In the genomic region with DNA sequence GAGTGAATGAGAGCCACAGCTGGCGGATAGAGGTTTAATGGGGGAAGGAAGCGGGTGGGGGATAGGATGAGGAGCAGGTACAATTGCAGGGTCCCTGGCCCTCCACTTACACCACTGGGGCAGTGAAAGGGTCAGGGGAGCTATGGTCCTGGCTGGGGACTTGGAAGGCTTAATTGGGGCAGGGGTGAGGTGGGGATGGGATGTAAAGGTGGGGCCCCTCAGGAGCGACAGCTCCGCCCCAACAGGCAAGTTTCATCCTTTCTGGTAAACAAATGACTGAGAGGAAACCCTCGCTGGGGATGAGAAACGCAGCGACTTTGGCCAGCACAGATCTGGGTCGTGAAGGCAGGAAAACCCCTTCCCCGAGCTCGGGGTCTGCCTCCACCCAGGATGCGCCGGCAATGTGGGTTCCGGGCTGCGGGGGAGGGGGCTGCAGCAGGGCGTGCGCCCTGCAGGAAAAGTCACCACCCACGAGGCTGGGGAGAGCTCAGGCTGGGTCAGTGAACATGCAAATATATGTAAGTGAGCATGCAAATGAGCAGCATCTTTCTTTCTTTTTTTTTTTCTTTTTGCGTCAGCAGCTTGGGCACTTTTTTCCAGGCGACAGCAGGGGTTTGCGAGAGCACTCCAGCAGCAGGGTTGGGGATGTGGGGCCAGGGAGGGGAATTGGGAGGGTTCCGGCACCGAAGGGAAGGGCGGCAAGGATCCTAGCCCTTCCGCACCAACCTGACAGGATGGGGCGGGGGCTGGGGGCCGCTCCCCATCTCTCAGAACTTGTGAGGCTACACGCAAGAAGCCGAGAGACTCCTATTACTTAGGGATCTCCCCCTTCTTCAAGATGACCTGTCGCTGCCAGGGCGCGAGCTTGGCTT, we compare ENCODE assay signal across 8 mouse cellular contexts. TPM values are rescaled to one million over a fixed set of nuclear protein-coding genes. Genes with fewer than 3 reads are reported as not detected.
DNase-seq lines count a peak whose midpoint lies in the region; ATAC-seq and TF ChIP-seq lines count a peak whose summit lies in the region.

No protein-coding gene starts in this region.

- H3K9me3 ChIP-seq in megakaryocyte, embryonic 14.5 days, result peaks cover 5% of the 10 kb centered on the region
- no peaks in the 10 kb centered on the region for H3K9me3 ChIP-seq in embryonic facial prominence, embryonic 15.5 days (replicated peaks)
- H3K9me3 ChIP-seq in limb, embryonic 12.5 days, result no peaks in the 10 kb centered on the region
- H3K9me3 ChIP-seq in stomach, embryonic 15.5 days, result no peaks in the 10 kb centered on the region

- H3K27ac ChIP-seq in embryonic facial prominence, embryonic 15.5 days (replicated peaks), result no peak overlapping the region
- no peak overlapping the region for H3K27ac ChIP-seq in limb, embryonic 12.5 days
- H3K27ac ChIP-seq in stomach, embryonic 15.5 days, result no peak overlapping the region
- no peak overlapping the region for H3K27ac ChIP-seq in kidney, adult 2 months (ENCODE audit: insufficient read depth, low read depth, low read length)

- no peak for TF ChIP-seq POLR2A in kidney, adult 2 months (IDR thresholded peaks at IDR 0.05; ENCODE audit: low read depth, low read length)

- H3K4me3 ChIP-seq in megakaryocyte, embryonic 14.5 days (replicated peaks), result peak overlapping the region; percentile 89
- peak overlapping the region; percentile 27 for H3K4me3 ChIP-seq in embryonic facial prominence, embryonic 15.5 days (replicated peaks)
- H3K4me3 ChIP-seq in limb, embryonic 12.5 days (replicated peaks), result peak overlapping the region; percentile 19
- peak overlapping the region; percentile 13; the same call in 1 of the 2 replicates for H3K4me3 ChIP-seq in stomach, embryonic 15.5 days (replicated peaks)
- H3K4me3 ChIP-seq in kidney, adult 2 months (ENCODE audit: insufficient read depth, low read depth, low read length), result no peak overlapping the region

- peak overlapping the region; percentile 46 for H3K4me2 ChIP-seq in embryonic facial prominence, embryonic 15.5 days (replicated peaks)
- H3K4me2 ChIP-seq in limb, embryonic 12.5 days, result peak overlapping the region; percentile 44
- H3K4me2 ChIP-seq in stomach, embryonic 15.5 days, result peak overlapping the region; percentile 41

- no peak for DNase-seq in adrenal gland, postnatal 36 days
- no peak for DNase-seq in kidney, adult 2 months
- DNase-seq in lung, postnatal 10 days, result no peak

- TF ChIP-seq CTCF in kidney, adult 2 months (conservative IDR thresholded peaks at IDR 0.05; ENCODE audit: insufficient read depth, insufficient read length, low read depth, low read length), result no peak

- H3K36me3 ChIP-seq in megakaryocyte, embryonic 14.5 days (replicated peaks; ENCODE audit: low read length), result no peaks in the 10 kb centered on the region
- no peaks in the 10 kb centered on the region for H3K36me3 ChIP-seq in embryonic facial prominence, embryonic 15.5 days
- peaks cover 3% of the 10 kb centered on the region; the same call in 1 of the 2 replicates for H3K36me3 ChIP-seq in limb, embryonic 12.5 days
- H3K36me3 ChIP-seq in stomach, embryonic 15.5 days, result no peaks in the 10 kb centered on the region
- H3K36me3 ChIP-seq in kidney, adult 2 months (ENCODE audit: control insufficient read depth, insufficient read depth, low read length), result no peaks in the 10 kb centered on the region

- H3K27me3 ChIP-seq in megakaryocyte, embryonic 14.5 days (replicated peaks), result peaks cover 96% of the 10 kb centered on the region
- H3K27me3 ChIP-seq in embryonic facial prominence, embryonic 15.5 days, result peaks cover 98% of the 10 kb centered on the region
- peaks cover 100% of the 10 kb centered on the region for H3K27me3 ChIP-seq in limb, embryonic 12.5 days
- peaks cover 85% of the 10 kb centered on the region for H3K27me3 ChIP-seq in stomach, embryonic 15.5 days (replicated peaks)
- no peaks in the 10 kb centered on the region for H3K27me3 ChIP-seq in kidney, adult 2 months (replicated peaks; ENCODE audit: control insufficient read depth, insufficient read depth, low read length)

- peaks cover 63% of the 10 kb centered on the region for H3K4me1 ChIP-seq in megakaryocyte, embryonic 14.5 days
- H3K4me1 ChIP-seq in embryonic facial prominence, embryonic 15.5 days, result peaks cover 38% of the 10 kb centered on the region
- H3K4me1 ChIP-seq in limb, embryonic 12.5 days (replicated peaks), result peaks cover 38% of the 10 kb centered on the region
- H3K4me1 ChIP-seq in stomach, embryonic 15.5 days, result peaks cover 44% of the 10 kb centered on the region
- H3K4me1 ChIP-seq in kidney, adult 2 months (ENCODE audit: control insufficient read depth, insufficient read depth, low read length), result no peaks in the 10 kb centered on the region

- no peak overlapping the region for H3K9ac ChIP-seq in embryonic facial prominence, embryonic 15.5 days
- H3K9ac ChIP-seq in limb, embryonic 12.5 days (replicated peaks), result no peak overlapping the region
- H3K9ac ChIP-seq in stomach, embryonic 15.5 days, result no peak overlapping the region

- no peak for ATAC-seq in megakaryocyte, adult 5-6 weeks (ENCODE audit: poor library complexity, severe bottlenecking)
- ATAC-seq in embryonic facial prominence, embryonic 15.5 days (ENCODE audit: insufficient number of reproducible peaks, low FRiP score, low TSS enrichment, low read depth), result no peak
- no peak for ATAC-seq in limb, embryonic 12.5 days (ENCODE audit: insufficient number of reproducible peaks, insufficient read depth, low FRiP score, low TSS enrichment, low read depth)
- ATAC-seq in stomach, embryonic 15.5 days (ENCODE audit: insufficient read depth, low FRiP score, low read depth), result no peak

- WGBS in embryonic facial prominence, embryonic 15.5 days, result 2% methylated on average over 31 of the region's 31 CpGs
- 1% methylated on average over 31 of the region's 31 CpGs for WGBS in limb, embryonic 12.5 days
- 3% methylated on average over 31 of the region's 31 CpGs for WGBS in stomach, embryonic 15.5 days
- WGBS in kidney, adult 2 months, result 27% methylated on average over 31 of the region's 31 CpGs

RNA-seq across cellular contexts. Expression of a gene that starts 4.8 kb away (rescaled TPM):
- 0.56 TPM in 1 of 2 replicates, not detected in the other for polyA plus RNA-seq in megakaryocyte, embryonic 14.5 days (2012; ENCODE audit: insufficient read depth, low replicate concordance)
- 0.13 and 0.25 TPM in 2 replicates for total RNA-seq in megakaryocyte, adult 5-6 weeks (2015)
- 0.18 and 2.8 TPM in 2 replicates for total RNA-seq in megakaryocyte, adult 5-6 weeks (2017)
- polyA plus RNA-seq in embryonic facial prominence, embryonic 15.5 days (2015; fragmentation: Nextera tagmentation; extraction: Ambion mirVana), result 1.5 and 2.0 TPM in 2 replicates
- polyA plus RNA-seq in limb, embryonic 12.5 days (2016; fragmentation: Nextera tagmentation; extraction: Ambion mirVana), result 0.96 and 1.9 TPM in 2 replicates
- 0.84 and 1.4 TPM in 2 replicates for polyA plus RNA-seq in stomach, embryonic 15.5 days (2015; fragmentation: Nextera tagmentation; extraction: Ambion mirVana)
- 1 to 10 TPM; 1.7 to 3.0 TPM for total RNA-seq in adrenal gland, postnatal 36 days (2021)
- 3.3 and 4.4 TPM in 2 replicates for polyA plus RNA-seq in kidney, adult 2 months (2012; rRNA removed)

RNA-seq across cellular contexts. Expression of a gene that starts 31.6 kb away (rescaled TPM):
- polyA plus RNA-seq in megakaryocyte, embryonic 14.5 days (2012; ENCODE audit: insufficient read depth, low replicate concordance), result 9.3 and 14.4 TPM in 2 replicates
- 1.2 and 1.4 TPM in 2 replicates for total RNA-seq in megakaryocyte, adult 5-6 weeks (2015)
- total RNA-seq in megakaryocyte, adult 5-6 weeks (2017), result 0.22 and 0.24 TPM in 2 replicates
- 7.5 TPM in 2 replicates for polyA plus RNA-seq in embryonic facial prominence, embryonic 15.5 days (2015; fragmentation: Nextera tagmentation; extraction: Ambion mirVana)
- polyA plus RNA-seq in limb, embryonic 12.5 days (2016; fragmentation: Nextera tagmentation; extraction: Ambion mirVana), result 1.9 and 2.3 TPM in 2 replicates
- 15.9 and 19.2 TPM in 2 replicates for polyA plus RNA-seq in stomach, embryonic 15.5 days (2015; fragmentation: Nextera tagmentation; extraction: Ambion mirVana)
- 1 to 10 TPM; 1.2 to 1.5 TPM for total RNA-seq in adrenal gland, postnatal 36 days (2021)
- 48.3 and 57.5 TPM in 2 replicates for polyA plus RNA-seq in kidney, adult 2 months (2012; rRNA removed)

RNA-seq across cellular contexts. Expression of a gene that starts 38.1 kb away (rescaled TPM):
- not detected in 2 replicates for polyA plus RNA-seq in megakaryocyte, embryonic 14.5 days (2012; ENCODE audit: insufficient read depth, low replicate concordance)
- total RNA-seq in megakaryocyte, adult 5-6 weeks (2015), result not detected in 2 replicates
- total RNA-seq in megakaryocyte, adult 5-6 weeks (2017), result not detected in 2 replicates
- 1.6 and 1.9 TPM in 2 replicates for polyA plus RNA-seq in embryonic facial prominence, embryonic 15.5 days (2015; fragmentation: Nextera tagmentation; extraction: Ambion mirVana)
- not detected in 2 replicates for polyA plus RNA-seq in limb, embryonic 12.5 days (2016; fragmentation: Nextera tagmentation; extraction: Ambion mirVana)
- polyA plus RNA-seq in stomach, embryonic 15.5 days (2015; fragmentation: Nextera tagmentation; extraction: Ambion mirVana), result 0.43 and 0.44 TPM in 2 replicates
- total RNA-seq in adrenal gland, postnatal 36 days (2021), result not detected
- polyA plus RNA-seq in kidney, adult 2 months (2012; rRNA removed), result 0.81 and 1.0 TPM in 2 replicates

RNA-seq across cellular contexts. Expression of a gene that starts 48.2 kb away (rescaled TPM):
- polyA plus RNA-seq in megakaryocyte, embryonic 14.5 days (2012; ENCODE audit: insufficient read depth, low replicate concordance), result 3.6 and 5.5 TPM in 2 replicates
- total RNA-seq in megakaryocyte, adult 5-6 weeks (2015), result 1.7 and 2.6 TPM in 2 replicates
- total RNA-seq in megakaryocyte, adult 5-6 weeks (2017), result 3.0 and 3.6 TPM in 2 replicates
- 20.8 and 21.3 TPM in 2 replicates for polyA plus RNA-seq in embryonic facial prominence, embryonic 15.5 days (2015; fragmentation: Nextera tagmentation; extraction: Ambion mirVana)
- polyA plus RNA-seq in limb, embryonic 12.5 days (2016; fragmentation: Nextera tagmentation; extraction: Ambion mirVana), result 17.4 and 17.7 TPM in 2 replicates
- 11.9 and 13.2 TPM in 2 replicates for polyA plus RNA-seq in stomach, embryonic 15.5 days (2015; fragmentation: Nextera tagmentation; extraction: Ambion mirVana)
- 10 to 100 TPM; 10.0 to 13.5 TPM for total RNA-seq in adrenal gland, postnatal 36 days (2021)
- 22.2 and 23.6 TPM in 2 replicates for polyA plus RNA-seq in kidney, adult 2 months (2012; rRNA removed)

RNA-seq across cellular contexts. Expression of a gene that starts 57.4 kb away (rescaled TPM):
- polyA plus RNA-seq in megakaryocyte, embryonic 14.5 days (2012; ENCODE audit: insufficient read depth, low replicate concordance), result 103 and 107 TPM in 2 replicates
- 43.3 and 44.5 TPM in 2 replicates for total RNA-seq in megakaryocyte, adult 5-6 weeks (2015)
- 40.1 and 43.3 TPM in 2 replicates for total RNA-seq in megakaryocyte, adult 5-6 weeks (2017)
- 65.5 and 77.0 TPM in 2 replicates for polyA plus RNA-seq in embryonic facial prominence, embryonic 15.5 days (2015; fragmentation: Nextera tagmentation; extraction: Ambion mirVana)
- polyA plus RNA-seq in limb, embryonic 12.5 days (2016; fragmentation: Nextera tagmentation; extraction: Ambion mirVana), result 37.6 and 40.2 TPM in 2 replicates
- polyA plus RNA-seq in stomach, embryonic 15.5 days (2015; fragmentation: Nextera tagmentation; extraction: Ambion mirVana), result 60.0 and 63.1 TPM in 2 replicates
- total RNA-seq in adrenal gland, postnatal 36 days (2021), result 10 to 100 TPM; 37.1 to 53.6 TPM
- 80.2 and 90.1 TPM in 2 replicates for polyA plus RNA-seq in kidney, adult 2 months (2012; rRNA removed)
